Mouse (Mus musculus) B cell, adult 62 days (primary cell): ENCODE results near the gene Gm21698. TPM values are rescaled to one million over a fixed set of nuclear protein-coding genes. Genes with fewer than 3 reads are reported as not detected.

Experiments
- total RNA-seq: library from RNA; stranded (reverse); gene quantifications from 4 replicates; pipeline ENCODE4 v1.2.4, GENCODE M21; 2023

Gm21698 gene
- total RNA-seq, result not detected in 4 replicates

GRCm38 (mm10) chr5:25988550-25988949 lies at the start of gene Gm21698:
Gene Gm21698 (minus strand): TSS chr5:25988650.

GRCm38 (mm10) chr5:26022816-26023215 lies 34.4 kb upstream of the Gm21698 start, which contains the start of gene Gm5862:
Gene Gm5862 (minus strand): TSS chr5:26022916.

GRCm38 (mm10) chr5:26004698-26005097 lies 16.2 kb upstream of the Gm21698 start, which contains the start of gene Gm1979:
Gene Gm1979 (minus strand): TSS chr5:26004798.

GRCm38 (mm10) chr5:25972563-25972962 lies 15.9 kb downstream of the Gm21698 start, which contains the start of gene Gm21680:
Gene Gm21680 (minus strand): TSS chr5:25972663.

GRCm38 (mm10) chr5:25954317-25954716 lies 34.1 kb downstream of the Gm21698 start, which contains the start of gene Gm21671:
Gene Gm21671 (minus strand): TSS chr5:25954417.

GRCm38 (mm10) chr5:25942281-25942680 lies 46.2 kb downstream of the Gm21698 start, which contains the start of gene Gm21663:
Gene Gm21663 (minus strand): TSS chr5:25942381.

Other genes with a start within 250 kb of the Gm21698 start
- gene Actr3b, start 228.7 kb downstream of the Gm21698 start, total RNA-seq, result 8.3 to 9.4 TPM (median 8.7 TPM) in 4 replicates
- not detected in 4 replicates for gene Gm21663, start 46.3 kb downstream of the Gm21698 start, total RNA-seq
- gene Gm21671, start 34.2 kb downstream of the Gm21698 start, total RNA-seq, result not detected in 4 replicates
- not detected in 4 replicates for gene Gm21680, start 16.0 kb downstream of the Gm21698 start, total RNA-seq
- gene Gm1979, start 16.1 kb upstream of the Gm21698 start, total RNA-seq, result not detected in 4 replicates
- not detected in 4 replicates for gene Gm5862, start 34.3 kb upstream of the Gm21698 start, total RNA-seq
- gene Speer4a, start 50.9 kb upstream of the Gm21698 start, total RNA-seq, result not detected in 4 replicates
- not detected in 4 replicates for gene Gm7347, start 69.9 kb upstream of the Gm21698 start, total RNA-seq
- not detected in 4 replicates for gene Gm10471, start 100.6 kb upstream of the Gm21698 start, total RNA-seq
- gene 5031410I06Rik, start 116.7 kb upstream of the Gm21698 start, total RNA-seq, result not detected in 4 replicates
- gene Gm10220, start 132.8 kb upstream of the Gm21698 start, total RNA-seq, result not detected in 4 replicates